Mouse (Mus musculus): ENCODE measurements around the gene S100a13.

Gene S100a13

DNA sequence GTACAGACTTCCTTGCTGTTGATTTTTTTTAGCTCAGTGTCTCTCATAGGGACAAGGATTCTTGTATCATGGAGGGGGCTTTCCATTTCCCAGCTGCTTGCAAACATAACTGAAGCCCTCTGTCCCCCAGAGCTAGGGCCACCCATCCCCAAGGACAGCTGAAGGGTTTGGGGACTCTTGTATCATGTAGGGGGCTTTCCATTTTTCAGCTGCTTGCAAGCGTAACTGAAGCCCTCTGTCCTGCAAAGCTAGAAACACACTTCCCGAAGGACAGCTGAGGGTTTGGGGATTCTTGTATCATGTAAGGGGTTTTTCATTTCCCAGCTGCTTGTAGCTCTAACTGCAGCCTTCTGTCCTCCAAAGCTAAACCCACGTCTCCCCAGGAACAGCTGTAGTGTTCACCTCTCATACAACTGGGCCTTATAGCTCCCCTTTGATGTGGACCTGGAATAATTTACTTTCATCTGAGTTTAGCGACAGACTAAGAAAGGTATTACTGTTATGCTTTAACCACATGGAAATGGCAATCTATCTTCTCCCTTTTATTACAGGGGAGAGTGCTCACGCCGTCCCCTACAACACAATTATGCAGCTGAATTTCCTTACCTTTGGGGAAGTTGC lies 45.9 kb downstream of the S100a13 start, which contains the start of gene S100a3:
Gene S100a3 (plus strand): TSS at position 571 of the 621 bp plus-strand sequence.
- DNase-seq, result no peak

Data from kidney, adult 18-20 months (tissue).